Mouse (Mus musculus): ENCODE results near the gene Ankrd34b.

- TF ChIP-seq CTCF (IDR thresholded peaks at IDR 0.05; ENCODE audit: insufficient read depth, low read depth, low read length) (no peak), POLR2A (IDR thresholded peaks at IDR 0.05; ENCODE audit: insufficient read depth, low read depth, low read length) (no peak)
These were observed 2.0 kb upstream of the Ankrd34b start for GRCm38 (mm10) chr13:92423711-92424110.

All from olfactory bulb, adult 2 months (tissue).